Mouse (Mus musculus): ENCODE results near the gene Zfp626.
"Not testable (repeated sequence)": the region's sequence is repeated elsewhere in the genome, so short reads cannot be mapped to it uniquely, and the experiment has no call there.

Zfp626 gene

GRCm38 (mm10) chr7:27806896-27807295, at the start of gene Zfp626:
TSS of gene Zfp626 (plus strand) at chr7:27807196.
- DNase-seq = not testable (repeated sequence)

GRCm38 (mm10) chr7:27765176-27765886, 41.7 kb upstream of the Zfp626 start:
- DNase-seq = no peak

- DNase-seq = no peak
Observed at GRCm38 (mm10) chr7:27789306-27789705, 17.7 kb upstream of the Zfp626 start.

GRCm38 (mm10) chr7:27793865-27794264, 13.1 kb upstream of the Zfp626 start:
- DNase-seq = not testable (repeated sequence)

- no peak for DNase-seq
Observed at GRCm38 (mm10) chr7:27794566-27794965, 12.4 kb upstream of the Zfp626 start.

- no peak for DNase-seq
Observed at GRCm38 (mm10) chr7:27797906-27798811, 8.8 kb upstream of the Zfp626 start.

- DNase-seq = no peak
Observed at GRCm38 (mm10) chr7:27801137-27801536, 5.9 kb upstream of the Zfp626 start.

- no peak for DNase-seq
Observed at GRCm38 (mm10) chr7:27802986-27803385, 4.0 kb upstream of the Zfp626 start.

GRCm38 (mm10) chr7:27804297-27805030, 2.5 kb upstream of the Zfp626 start:
- peak; percentile 68 for DNase-seq

GRCm38 (mm10) chr7:27807305-27807704, 309 bp downstream of the Zfp626 start:
- DNase-seq = not testable (repeated sequence)

GRCm38 (mm10) chr7:27818526-27819110, 11.6 kb downstream of the Zfp626 start:
- no peak for DNase-seq

GRCm38 (mm10) chr7:27822611-27823010, 15.6 kb downstream of the Zfp626 start:
- no peak for DNase-seq

GRCm38 (mm10) chr7:27834131-27834530, 27.1 kb downstream of the Zfp626 start:
- no peak for DNase-seq

- no peak for DNase-seq
Observed at GRCm38 (mm10) chr7:27837896-27838295, 30.9 kb downstream of the Zfp626 start.

- peak; percentile 84 for DNase-seq
Observed at GRCm38 (mm10) chr7:27838323-27839249, 31.6 kb downstream of the Zfp626 start, which contains the start of gene Zfp59. TSS of gene Zfp59 (plus strand) at chr7:27838607.

- DNase-seq = no peak
Observed at GRCm38 (mm10) chr7:27839596-27839995, 32.6 kb downstream of the Zfp626 start.

- DNase-seq = no peak
Observed at GRCm38 (mm10) chr7:27840104-27840503, 33.1 kb downstream of the Zfp626 start.

GRCm38 (mm10) chr7:27857227-27857626, 50.2 kb downstream of the Zfp626 start, which contains the start of gene Zfp607a:
TSS of gene Zfp607a (plus strand) at chr7:27857527.
- no peak for DNase-seq

- no peak for DNase-seq
Observed at GRCm38 (mm10) chr7:27859301-27860251, 52.6 kb downstream of the Zfp626 start.

All from cerebellum, adult 11-12 months (tissue).